Mouse (Mus musculus) testis, adult 2 months (tissue): ENCODE measurements around the gene Kctd21. TPM values are rescaled to one million over a fixed set of nuclear protein-coding genes. Genes with fewer than 3 reads are reported as not detected.

Experiments used
- H3K27ac ChIP-seq: fragments of 200-500 bp; 2 replicates; pipeline ENCODE4 v1.5.1; 2012; ENCODE audit warnings: low read depth, low read length; ENCODE audit not compliant: control insufficient read depth, insufficient read depth
- H3K27me3 ChIP-seq: fragments of 200-500 bp; 2 replicates; pipeline ENCODE4 v1.6.1; 2012; ENCODE audit warnings: mild to moderate bottlenecking, low read length, moderate library complexity; ENCODE audit not compliant: control insufficient read depth, insufficient read depth
- H3K36me3 ChIP-seq: fragments of 200-500 bp; 2 replicates; pipeline ENCODE4 v1.6.1; 2012; ENCODE audit warnings: mild to moderate bottlenecking, low read length; ENCODE audit not compliant: control insufficient read depth, insufficient read depth
- H3K4me1 ChIP-seq: fragments of 200-500 bp; 2 replicates; pipeline ENCODE4 v1.6.1; 2012; ENCODE audit warnings: low read length; ENCODE audit not compliant: control insufficient read depth, insufficient read depth
- H3K4me3 ChIP-seq: fragments of 200-500 bp; 2 replicates; pipeline ENCODE4 v1.5.1; 2012; ENCODE audit warnings: low read depth, mild to moderate bottlenecking, low read length, moderate library complexity, mixed read lengths; ENCODE audit not compliant: control insufficient read depth
- CTCF ChIP-seq: fragments of 200-500 bp; IDR thresholded peaks from 2 replicates; pipeline ENCODE4 v1.5.1; 2012; ENCODE audit warnings: low read depth, mild to moderate bottlenecking, inconsistent platforms, low read length, moderate library complexity; ENCODE audit not compliant: control insufficient read depth, insufficient read depth, insufficient replicate concordance
- POLR2A ChIP-seq: fragments of 200-500 bp; IDR thresholded peaks from 2 replicates; pipeline ENCODE4 v1.6.1; 2012; ENCODE audit warnings: low read depth, mild to moderate bottlenecking, inconsistent platforms, low read length, moderate library complexity; ENCODE audit not compliant: control insufficient read depth
- polyA plus RNA-seq: library from polyadenylated mRNA; depleted of rRNA; stranded (reverse); fragments of >200 nt; gene quantifications from 2 replicates; pipeline ENCODE4 v1.2.3, GENCODE M21; 2012; rRNA removed

Gene Kctd21
- polyA plus RNA-seq, 1 experiment = 1.2 TPM

DNA sequence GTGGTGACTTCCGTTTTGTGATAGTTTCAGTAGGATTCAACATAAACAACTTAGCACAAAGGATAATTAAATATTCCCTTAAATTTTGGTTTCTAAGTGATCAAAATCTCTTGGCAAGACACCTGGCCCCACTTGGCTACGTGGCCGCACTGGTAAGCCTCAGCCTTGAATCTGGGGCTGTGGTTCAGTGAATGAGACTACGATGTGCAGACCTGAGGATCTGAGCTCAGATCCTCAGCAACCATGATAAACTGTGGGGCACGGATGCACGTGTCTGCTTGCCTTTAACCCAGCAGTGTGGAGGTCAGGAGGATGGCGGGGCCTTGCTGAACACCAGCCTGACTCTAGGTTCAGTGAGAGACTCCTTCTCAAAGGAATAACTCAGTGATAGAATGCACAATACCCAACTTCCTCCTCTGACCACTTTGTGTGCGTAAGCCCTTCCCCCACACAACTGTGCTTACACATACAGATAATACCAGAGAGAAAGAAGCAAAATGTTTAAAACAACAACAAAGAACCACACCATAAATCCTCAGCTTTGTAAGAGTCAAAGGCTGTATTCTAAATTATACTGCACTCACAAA, 55.5 kb downstream of the Kctd21 start:
- Histone ChIP-seq H3K27ac (0 out of 2 replicates have a peak overlapping the region, but pooled peaks have one; percentile 24), H3K4me3 (no peak overlapping the region), H3K36me3 (peaks cover 3% of the 10 kb centered on the region), H3K27me3 (no peaks in the 10 kb centered on the region), H3K4me1 (0 out of 2 replicates have a peak, but pooled peaks cover 2% of the 10 kb centered on the region)
- TF ChIP-seq POLR2A (no peak), CTCF (no peak)

DNA sequence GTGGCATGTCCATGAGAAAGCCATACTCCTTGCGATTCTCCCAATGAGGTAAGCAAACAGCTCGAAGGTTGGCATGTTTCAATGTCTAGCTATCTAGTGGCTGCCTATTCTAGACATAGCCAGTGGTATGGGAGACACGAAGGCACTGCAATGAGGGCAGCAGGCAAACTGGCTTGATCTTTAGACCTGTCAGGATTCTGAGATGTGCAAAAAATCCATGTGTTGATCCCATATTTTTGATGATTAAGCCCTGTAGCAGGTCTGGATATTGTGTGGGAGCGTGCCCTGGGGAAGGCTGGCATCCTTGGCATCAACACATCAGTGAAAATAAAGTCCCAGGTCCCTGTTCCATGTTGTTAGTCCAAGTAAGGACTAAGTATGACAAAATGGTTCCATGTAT, 56.4 kb downstream of the Kctd21 start:
- H3K27me3 ChIP-seq = no peaks in the 10 kb centered on the region
- no peak overlapping the region for H3K27ac ChIP-seq
- TF ChIP-seq POLR2A (no peak), CTCF (no peak)
- H3K36me3 ChIP-seq = peaks cover 3% of the 10 kb centered on the region
- no peak overlapping the region for H3K4me3 ChIP-seq
- 0 out of 2 replicates have a peak, but pooled peaks cover 2% of the 10 kb centered on the region for H3K4me1 ChIP-seq

- TF ChIP-seq CTCF = no peak
- no peak for TF ChIP-seq POLR2A
- H3K27me3 ChIP-seq = no peaks in the 10 kb centered on the region
- H3K4me3 ChIP-seq = no peak overlapping the region
- peak overlapping the region; percentile 19; the same call in 1 of the 2 replicates for H3K27ac ChIP-seq
- peaks cover 3% of the 10 kb centered on the region for H3K36me3 ChIP-seq
- 0 out of 2 replicates have a peak, but pooled peaks cover 2% of the 10 kb centered on the region for H3K4me1 ChIP-seq
Observed at GRCm38 (mm10) chr7:97391293-97392078, 59.4 kb downstream of the Kctd21 start.

GRCm38 (mm10) chr7:97392079-97392445, 59.9 kb downstream of the Kctd21 start:
- H3K27me3 ChIP-seq = no peaks in the 10 kb centered on the region
- no peak for TF ChIP-seq POLR2A
- TF ChIP-seq CTCF = no peak
- H3K36me3 ChIP-seq = peaks cover 3% of the 10 kb centered on the region
- H3K4me3 ChIP-seq = no peak overlapping the region
- H3K27ac ChIP-seq = no peak overlapping the region
- 0 out of 2 replicates have a peak, but pooled peaks cover 2% of the 10 kb centered on the region for H3K4me1 ChIP-seq

DNA sequence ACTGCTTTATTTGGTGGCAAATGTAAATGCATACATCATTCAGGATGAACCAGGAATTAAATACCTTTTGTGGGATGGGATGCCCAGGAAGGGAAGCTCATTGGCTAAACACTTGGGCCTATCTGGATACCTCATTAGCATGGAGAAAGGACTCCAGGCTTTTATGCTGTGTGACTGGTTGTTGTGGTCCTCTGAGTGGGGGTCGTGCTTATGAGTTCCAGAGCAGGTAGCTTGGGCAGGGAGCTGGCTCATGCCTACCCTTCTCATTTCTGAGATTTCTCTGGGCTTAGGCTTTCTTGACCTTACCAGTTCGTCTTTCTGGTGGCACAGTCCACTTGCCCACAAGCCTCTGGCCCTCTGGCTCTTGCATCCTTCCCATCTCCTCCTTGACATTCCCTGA, 62.2 kb downstream of the Kctd21 start:
- TF ChIP-seq CTCF = no peak
- TF ChIP-seq POLR2A = no peak
- peaks cover 1% of the 10 kb centered on the region; the same call in 1 of the 2 replicates for H3K36me3 ChIP-seq
- no peak overlapping the region for H3K27ac ChIP-seq
- H3K27me3 ChIP-seq = no peaks in the 10 kb centered on the region
- H3K4me3 ChIP-seq = no peak overlapping the region
- H3K4me1 ChIP-seq = no peaks in the 10 kb centered on the region

- Histone ChIP-seq H3K4me3 (no peak overlapping the region), H3K36me3 (no peaks in the 10 kb centered on the region), H3K27ac (no peak overlapping the region), H3K4me1 (no peaks in the 10 kb centered on the region), H3K27me3 (no peaks in the 10 kb centered on the region)
- TF ChIP-seq CTCF = no peak
- TF ChIP-seq POLR2A = no peak
Observed at GRCm38 (mm10) chr7:97398943-97399342, 66.8 kb downstream of the Kctd21 start.

Other genes with a start within 250 kb of the Kctd21 start
- gene Usp35, start 307 bp upstream of the Kctd21 start, polyA plus RNA-seq = 2.9 and 3.6 TPM in 2 replicates
- 39.4 and 50.3 TPM in 2 replicates for gene Alg8, start 39.3 kb downstream of the Kctd21 start, polyA plus RNA-seq
- 46.2 and 81.2 TPM in 2 replicates for gene Ndufc2, start 67.7 kb downstream of the Kctd21 start, polyA plus RNA-seq
- gene Thrsp, start 85.4 kb downstream of the Kctd21 start, polyA plus RNA-seq = 3.6 and 4.1 TPM in 2 replicates
- 8.8 and 12.2 TPM in 2 replicates for gene Kctd14, start 119.0 kb downstream of the Kctd21 start, polyA plus RNA-seq
- 69.6 and 78.9 TPM in 2 replicates for gene Ints4, start 148.6 kb downstream of the Kctd21 start, polyA plus RNA-seq
- gene Aamdc, start 247.2 kb downstream of the Kctd21 start, polyA plus RNA-seq = 33.5 and 35.3 TPM in 2 replicates
- gene Rsf1, start 247.6 kb downstream of the Kctd21 start, polyA plus RNA-seq = 4.4 and 4.9 TPM in 2 replicates